Mouse (Mus musculus) small intestine, adult 2 months (tissue): ENCODE measurements around the gene Cux2.

ENCODE experiments used
- CTCF ChIP-seq: fragments of 200-500 bp; IDR thresholded peaks from 2 replicates; pipeline ENCODE4 v1.5.1; 2012; ENCODE audit warnings: low read depth, mild to moderate bottlenecking, control low read depth, inconsistent platforms, low read length, moderate library complexity, mixed read lengths; ENCODE audit not compliant: insufficient replicate concordance, insufficient read length; ENCODE audit errors: extremely low read depth
- POLR2A ChIP-seq: fragments of 200-500 bp; IDR thresholded peaks from 2 replicates; pipeline ENCODE4 v1.6.1; 2012; ENCODE audit warnings: low read depth, mild to moderate bottlenecking, control low read depth, inconsistent platforms, low read length, moderate library complexity

DNA sequence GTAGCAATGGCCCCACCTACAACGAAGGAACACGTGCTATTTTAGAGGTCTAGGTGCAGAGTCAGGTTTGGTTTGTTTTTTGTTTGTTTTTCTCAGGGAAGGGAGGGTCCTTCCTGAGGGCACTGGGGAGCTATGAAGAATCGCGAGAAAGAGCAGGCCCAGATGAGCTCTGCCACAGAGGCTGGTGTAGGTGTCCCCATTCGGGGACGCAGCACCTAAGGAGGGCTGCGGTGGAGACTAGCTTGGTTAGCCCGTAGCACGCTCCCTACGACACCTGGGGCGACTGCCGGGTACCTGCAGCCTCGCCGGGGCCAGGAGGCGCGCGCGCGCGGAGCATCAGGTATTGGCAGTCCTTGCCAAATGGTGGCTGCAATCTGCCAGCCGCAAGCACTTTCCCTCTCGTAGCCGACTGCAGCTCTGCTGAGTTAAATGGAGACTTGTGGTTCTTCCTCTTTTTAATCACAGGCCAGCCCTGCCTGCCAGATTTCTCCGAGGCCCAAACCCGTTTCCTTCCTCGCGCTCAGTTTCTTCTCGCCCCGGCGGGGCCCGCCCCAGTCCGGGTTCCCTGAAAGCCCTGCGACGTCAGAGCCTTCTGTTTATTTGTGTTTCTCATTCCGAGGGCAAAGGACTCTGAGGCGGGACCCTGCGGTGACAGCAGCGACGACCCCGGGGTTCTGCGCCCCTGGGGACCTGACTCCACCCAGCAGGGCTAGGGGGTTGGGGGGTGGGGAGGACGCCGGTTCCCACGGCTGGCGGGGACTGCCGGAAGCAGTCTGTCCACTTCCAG, 211.4 kb downstream of the Cux2 start:
- TF ChIP-seq CTCF: no peak
- peak; percentile 32; the same call in 1 of the 2 replicates for TF ChIP-seq POLR2A
